18 mouse cellular contexts compared by ENCODE assay signal in genomic region chr11:105373881-105374280, GRCm38 (mm10).
DNase-seq lines count a peak whose midpoint lies in the region; ATAC-seq and TF ChIP-seq lines count a peak whose summit lies in the region.
"Had no signal": no experiment of that assay in that cellular context is flagged by ENCODE, and none has a peak within 500 bp of the region (broad histone marks: within the 10 kb centered on the region; RNA-seq: fewer than 3 reads in every experiment).

No protein-coding gene starts in this region.

- no peaks in the 10 kb centered on the region for H3K27me3 ChIP-seq in heart, embryonic 12.5 days (replicated peaks)
- H3K27me3 ChIP-seq in heart, adult 2 months (ENCODE audit: control insufficient read depth, insufficient read depth, low read length), result no peaks in the 10 kb centered on the region
- H3K27me3 ChIP-seq in liver, embryonic 11.5 days (replicated peaks; ENCODE audit: control insufficient read depth, insufficient read depth, low read length), result no peaks in the 10 kb centered on the region; the same call in 1 of the 2 replicates
- no peaks in the 10 kb centered on the region for H3K27me3 ChIP-seq in liver, postnatal 0 days (ENCODE audit: insufficient read depth, low read length)
- H3K27me3 ChIP-seq in liver, embryonic 16.5 days (ENCODE audit: control insufficient read depth, insufficient read depth, low read depth, low read length), result no peaks in the 10 kb centered on the region
- H3K27me3 ChIP-seq: limb, embryonic 12.5 days; midbrain, embryonic 12.5 days had no signal

- no peak overlapping the region for H3K4me2 ChIP-seq in heart, embryonic 12.5 days
- H3K4me2 ChIP-seq in liver, embryonic 11.5 days, result peak overlapping the region; percentile 11; the same call in 1 of the 2 replicates
- H3K4me2 ChIP-seq in liver, postnatal 0 days (ENCODE audit: low read depth, low read length), result no peak overlapping the region
- no peak overlapping the region for H3K4me2 ChIP-seq in liver, embryonic 16.5 days (ENCODE audit: low read depth, low read length)
- H3K4me2 ChIP-seq: limb, embryonic 12.5 days; midbrain, embryonic 12.5 days had no signal

- H3K27ac ChIP-seq in heart, embryonic 12.5 days (ENCODE audit: poor library complexity, severe bottlenecking), result peak overlapping the region; percentile 82
- no peak overlapping the region for H3K27ac ChIP-seq in heart, adult 2 months
- peak overlapping the region; percentile 33 for H3K27ac ChIP-seq in liver, embryonic 11.5 days (ENCODE audit: low read depth, low read length)
- H3K27ac ChIP-seq in liver, postnatal 0 days (ENCODE audit: low read depth), result no peak overlapping the region
- 0 out of 2 replicates have a peak overlapping the region, but pooled peaks have one; percentile 12 for H3K27ac ChIP-seq in liver, embryonic 16.5 days (ENCODE audit: low read length)
- H3K27ac ChIP-seq: gastrocnemius, adult 2 months; limb, embryonic 12.5 days; midbrain, embryonic 12.5 days; stomach, postnatal 0 days had no signal

- H3K4me3 ChIP-seq in heart, embryonic 12.5 days, result no peak overlapping the region
- H3K4me3 ChIP-seq in heart, adult 2 months, result no peak overlapping the region
- no peak overlapping the region for H3K4me3 ChIP-seq in liver, embryonic 11.5 days (ENCODE audit: low read depth, low read length)
- H3K4me3 ChIP-seq in liver, postnatal 0 days (ENCODE audit: low read depth, low read length), result no peak overlapping the region
- H3K4me3 ChIP-seq in liver, embryonic 16.5 days (ENCODE audit: low read depth, low read length), result no peak overlapping the region
- H3K4me3 ChIP-seq: gastrocnemius, adult 2 months; limb, embryonic 12.5 days; midbrain, embryonic 12.5 days had no signal

- no peaks in the 10 kb centered on the region for H3K79me2 ChIP-seq in heart, adult 2 months (replicated peaks; ENCODE audit: control insufficient read depth, insufficient read depth, low read length)

- intact Hi-C loops in heart, adult 2 months (cut with DNase I), result loop anchor here (5.0 kb wide), 1 partner anchor 48 kb away; no protein-coding TSS in a partner anchor

- no peak for TF ChIP-seq EP300 in heart, adult 2 months (IDR thresholded peaks at IDR 0.05; ENCODE audit: insufficient read depth, low read depth, low read length)
- TF ChIP-seq EP300 in liver, postnatal 0 days (IDR thresholded peaks at IDR 0.05; ENCODE audit: low read depth), result no peak

- no peak for TF ChIP-seq CTCF in heart, adult 2 months (IDR thresholded peaks at IDR 0.05)
- TF ChIP-seq CTCF in liver, postnatal 0 days (IDR thresholded peaks at IDR 0.05; ENCODE audit: low read depth), result no peak

- no peaks in the 10 kb centered on the region for H3K36me3 ChIP-seq in heart, embryonic 12.5 days
- no peaks in the 10 kb centered on the region for H3K36me3 ChIP-seq in heart, adult 2 months (ENCODE audit: control insufficient read depth, insufficient read depth, low read length)
- H3K36me3 ChIP-seq in liver, embryonic 11.5 days (ENCODE audit: control insufficient read depth, insufficient read depth, low read length), result no peaks in the 10 kb centered on the region
- H3K36me3 ChIP-seq in liver, postnatal 0 days (replicated peaks; ENCODE audit: insufficient read depth, low read length), result no peaks in the 10 kb centered on the region
- H3K36me3 ChIP-seq in liver, embryonic 16.5 days (ENCODE audit: control insufficient read depth, insufficient read depth), result no peaks in the 10 kb centered on the region
- H3K36me3 ChIP-seq: limb, embryonic 12.5 days; midbrain, embryonic 12.5 days had no signal

- TF ChIP-seq POLR2A in heart, adult 2 months (IDR thresholded peaks at IDR 0.05; ENCODE audit: insufficient read depth, low read depth, low read length), result no peak

- WGBS in heart, embryonic 12.5 days, result 59% methylated on average over 8 of the region's 8 CpGs
- 41% methylated on average over 8 of the region's 8 CpGs for WGBS in heart, adult 2 months
- 65% methylated on average over 8 of the region's 8 CpGs for WGBS in liver, embryonic 11.5 days
- 64% methylated on average over 8 of the region's 8 CpGs for WGBS in liver, postnatal 0 days (ENCODE audit: insufficient replicate concordance)
- 58% methylated on average over 8 of the region's 8 CpGs for whole genome bisulfite sequencing in liver, embryonic 16.5 days (ENCODE audit: insufficient replicate concordance)

- DNase-seq in heart, adult 2 months, result no peak
- DNase-seq in liver, embryonic 11.5 days (ENCODE audit: low spot score), result no peak
- DNase-seq in liver, postnatal 0 days, result no peak
- DNase-seq in kidney, adult 8-10 months, result peak; percentile 39 to 55
- no peak for DNase-seq in lung, postnatal 10 days
- DNase-seq: cerebellum, adult 9-11 months; forebrain, postnatal 0 days; gastrocnemius, adult 2 months; lung, adult 2 months; lung, postnatal 4 days; right cerebral cortex, postnatal 25 days had no signal

- H3K9ac ChIP-seq in heart, embryonic 12.5 days, result peak overlapping the region; percentile 4; the same call in 1 of the 2 replicates
- H3K9ac ChIP-seq in heart, adult 2 months (ENCODE audit: low read depth, low read length), result no peak overlapping the region
- H3K9ac ChIP-seq in liver, embryonic 11.5 days (ENCODE audit: low read depth, low read length), result no peak overlapping the region
- no peak overlapping the region for H3K9ac ChIP-seq in liver, postnatal 0 days (replicated peaks)
- no peak overlapping the region for H3K9ac ChIP-seq in liver, embryonic 16.5 days (ENCODE audit: low read depth, low read length)
- H3K9ac ChIP-seq: forebrain, postnatal 0 days; limb, embryonic 12.5 days; midbrain, embryonic 12.5 days had no signal

- no peaks in the 10 kb centered on the region for H3K9me3 ChIP-seq in heart, embryonic 12.5 days (replicated peaks)
- H3K9me3 ChIP-seq in liver, embryonic 11.5 days (ENCODE audit: control insufficient read depth, low read length), result no peaks in the 10 kb centered on the region
- no peaks in the 10 kb centered on the region for H3K9me3 ChIP-seq in liver, postnatal 0 days (ENCODE audit: low read length)
- no peaks in the 10 kb centered on the region for H3K9me3 ChIP-seq in liver, embryonic 16.5 days (replicated peaks; ENCODE audit: control insufficient read depth, low read length)
- H3K9me3 ChIP-seq: limb, embryonic 12.5 days; midbrain, embryonic 12.5 days had no signal

- no peak for ATAC-seq in heart, embryonic 12.5 days (ENCODE audit: insufficient number of reproducible peaks, low FRiP score)
- no peak for ATAC-seq in liver, embryonic 11.5 days (replicated peaks; ENCODE audit: low FRiP score)
- no peak for ATAC-seq in liver, postnatal 0 days
- ATAC-seq in liver, embryonic 16.5 days (ENCODE audit: low read depth), result no peak
- ATAC-seq: forebrain, postnatal 0 days; hindbrain, embryonic 16.5 days; intestine, postnatal 0 days had no signal

- H3K4me1 ChIP-seq in heart, embryonic 12.5 days (replicated peaks), result peaks cover 42% of the 10 kb centered on the region
- H3K4me1 ChIP-seq in heart, adult 2 months (ENCODE audit: control insufficient read depth, insufficient read depth, low read length), result peaks cover 7% of the 10 kb centered on the region
- H3K4me1 ChIP-seq in liver, embryonic 11.5 days (replicated peaks; ENCODE audit: control insufficient read depth, insufficient read depth, low read length), result peaks cover 16% of the 10 kb centered on the region
- peaks cover 19% of the 10 kb centered on the region for H3K4me1 ChIP-seq in liver, postnatal 0 days (ENCODE audit: insufficient read depth)
- peaks cover 18% of the 10 kb centered on the region for H3K4me1 ChIP-seq in liver, embryonic 16.5 days (ENCODE audit: control insufficient read depth, low read depth, low read length)
- H3K4me1 ChIP-seq: limb, embryonic 12.5 days; midbrain, embryonic 12.5 days had no signal

Comparison
In these comparisons a context has a peak if more than half of its experiments do, and no peak if none do; other contexts are left out.
1. H3K27ac ChIP-seq: peak in heart, embryonic 12.5 days (single experiment), liver, embryonic 11.5 days (single experiment) and liver, embryonic 16.5 days (single experiment); none in heart, adult 2 months (single experiment) and liver, postnatal 0 days (single experiment).
2. DNase-seq: peak in kidney, adult 8-10 months (2 of 2); none in heart, adult 2 months (0 of 2), liver, embryonic 11.5 days (single experiment), liver, postnatal 0 days (single experiment) and lung, postnatal 10 days (single experiment).